Mouse (Mus musculus) forebrain, embryonic 12.5 days (tissue): ENCODE results near the gene Stx4a. TPM values are rescaled to one million over a fixed set of nuclear protein-coding genes. Genes with fewer than 3 reads are reported as not detected.
A peak's percentile ranks its signal among the peaks of the same experiment; 100 is the strongest.

Experiments
- ATAC-seq: fragments of 200-750 bp; cut with Nextera tagmentation; 2 replicates; pipeline ENCODE4 v1.8.0; 2017; ENCODE audit warnings: moderate TSS enrichment; ENCODE audit not compliant: low FRiP score
- H3K27ac ChIP-seq: fragments of 300-500 bp; sonication (generic); 2 replicates; pipeline ENCODE4 v1.5.1; 2016; ENCODE audit warnings: mild to moderate bottlenecking
- H3K27me3 ChIP-seq: fragments of 300-500 bp; sonication (generic); 2 replicates; pipeline ENCODE4 v1.6.1; 2016; ENCODE audit warnings: mild to moderate bottlenecking
- H3K36me3 ChIP-seq: fragments of 300-500 bp; sonication (generic); replicated peaks from 2 replicates; pipeline ENCODE4 v1.6.1; 2016; ENCODE audit warnings: mild to moderate bottlenecking
- H3K4me1 ChIP-seq: fragments of 300-500 bp; sonication (generic); 2 replicates; pipeline ENCODE4 v1.6.1; 2016
- H3K4me2 ChIP-seq: fragments of 300-500 bp; sonication (generic); 2 replicates; pipeline ENCODE4 v1.6.1; 2016; ENCODE audit warnings: mild to moderate bottlenecking, moderate library complexity
- H3K4me3 ChIP-seq: fragments of 300-500 bp; sonication (generic); replicated peaks from 2 replicates; pipeline ENCODE4 v1.5.1; 2016; ENCODE audit warnings: mild to moderate bottlenecking
- H3K9ac ChIP-seq: fragments of 300-500 bp; sonication (generic); 2 replicates; pipeline ENCODE4 v1.6.1; 2016; ENCODE audit warnings: mild to moderate bottlenecking
- H3K9me3 ChIP-seq: fragments of 300-500 bp; sonication (generic); 2 replicates; pipeline ENCODE4 v1.6.1; 2016
- WGBS: fragments of 180-500 bp; shearing (Covaris S2); methylation state at CpG from one replicate; pipeline ENCODE4 v1.1.7; 2016; 5-methylcytosine and 5-hydroxymethylcytosine counted together
- polyA plus RNA-seq: library from polyadenylated mRNA; unstranded; fragments of >200 nt; fragmentation: Nextera tagmentation; extraction: Ambion mirVana; gene quantifications from 2 replicates; pipeline ENCODE4 v1.2.1, GENCODE M21; 2016

The Stx4a gene
- polyA plus RNA-seq, 1 experiment from 2014 or later = 21.3 TPM

DNA sequence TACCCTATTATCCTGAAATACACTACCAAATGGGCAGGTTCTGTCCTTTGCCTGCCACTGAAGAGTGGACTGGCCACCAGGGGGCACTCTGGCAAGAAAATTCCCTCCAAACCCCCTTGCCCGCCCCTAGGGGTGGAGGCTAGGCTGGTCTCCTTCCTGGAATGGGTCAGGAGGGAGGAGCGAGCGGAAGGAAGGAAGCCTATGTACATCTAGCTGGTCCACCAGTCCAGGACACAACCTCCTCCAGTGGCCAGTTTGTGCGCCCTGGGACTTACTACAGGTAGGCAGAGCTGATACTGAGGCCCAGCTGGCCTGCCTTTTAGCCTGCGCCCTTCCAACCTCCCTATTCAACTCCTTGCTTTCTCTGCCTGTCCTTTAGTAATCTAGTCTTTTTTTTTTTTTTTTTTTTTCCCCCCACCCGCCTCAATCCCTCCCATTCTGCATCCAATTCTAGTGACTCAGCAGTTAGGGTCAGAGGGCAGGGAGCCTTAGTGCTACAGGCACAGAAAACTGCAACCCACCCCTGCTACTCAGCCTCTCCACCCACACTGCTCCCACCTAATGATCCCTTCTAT lies 23.6 kb upstream of the Stx4a start, which contains the start of gene Hsd3b7:
Hsd3b7 (plus strand) TSS at position 170 of the 575 bp plus-strand sequence.
- Histone ChIP-seq H3K4me2 (peak within 1 kb of the TSS; percentile 21; the same call in 1 of the 2 replicates), H3K4me3 (no peak within 1 kb of the TSS)

DNA sequence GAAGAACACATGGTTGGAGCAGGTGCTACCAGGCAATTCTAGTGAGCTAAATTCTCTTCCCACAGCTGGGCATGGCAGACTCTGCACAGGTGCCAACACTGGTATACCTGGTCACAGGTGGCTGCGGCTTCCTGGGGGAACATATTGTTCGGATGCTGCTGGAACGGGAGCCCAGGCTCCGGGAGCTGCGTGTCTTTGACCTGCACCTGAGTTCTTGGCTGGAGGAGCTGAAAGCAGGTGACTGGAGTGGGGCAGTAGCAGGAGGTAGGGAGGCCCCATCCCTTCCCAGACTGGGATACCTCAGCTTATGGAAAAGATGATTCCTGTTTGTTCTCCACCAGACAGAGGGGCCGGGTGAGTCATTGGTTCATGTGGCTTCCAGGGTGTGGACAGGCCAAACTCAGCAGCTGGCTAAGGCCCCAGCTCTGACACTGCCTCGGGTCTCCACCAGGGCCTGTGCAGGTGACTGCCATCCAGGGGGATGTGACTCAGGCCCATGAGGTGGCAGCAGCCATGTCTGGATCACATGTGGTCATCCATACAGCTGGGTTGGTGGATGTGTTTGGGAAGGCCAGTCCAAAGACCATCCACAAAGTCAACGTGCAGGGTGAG lies 23.0 kb upstream of the Stx4a start:
- Histone ChIP-seq H3K4me2 (no peak overlapping the region), H3K4me1 (peaks cover 2% of the 10 kb centered on the region; the same call in 1 of the 2 replicates), H3K27ac (no peak overlapping the region), H3K9ac (no peak overlapping the region), H3K9me3 (no peaks in the 10 kb centered on the region), H3K36me3 (peaks cover 58% of the 10 kb centered on the region), H3K27me3 (no peaks in the 10 kb centered on the region), H3K4me3 (no peak overlapping the region)
- 92% methylated on average over 8 of the region's 8 CpGs for WGBS
- ATAC-seq = 0 out of 2 replicates have a peak, but pooled peaks have one; percentile 41

More for the DNA sequence above, 23.6 kb upstream of the Stx4a start, which contains the start of gene Hsd3b7:
- Histone ChIP-seq H3K9me3 (no peaks in the 10 kb centered on the region), H3K4me1 (peaks cover 2% of the 10 kb centered on the region; the same call in 1 of the 2 replicates), H3K9ac (no peak within 1 kb of the TSS), H3K27ac (0 out of 2 replicates have a peak within 1 kb of the TSS, but pooled peaks have one; percentile 19), H3K27me3 (no peaks in the 10 kb centered on the region), H3K36me3 (peaks cover 64% of the 10 kb centered on the region)
- WGBS = 38% methylated on average over 5 of the region's 6 CpGs
- ATAC-seq = peak; percentile 85

DNA sequence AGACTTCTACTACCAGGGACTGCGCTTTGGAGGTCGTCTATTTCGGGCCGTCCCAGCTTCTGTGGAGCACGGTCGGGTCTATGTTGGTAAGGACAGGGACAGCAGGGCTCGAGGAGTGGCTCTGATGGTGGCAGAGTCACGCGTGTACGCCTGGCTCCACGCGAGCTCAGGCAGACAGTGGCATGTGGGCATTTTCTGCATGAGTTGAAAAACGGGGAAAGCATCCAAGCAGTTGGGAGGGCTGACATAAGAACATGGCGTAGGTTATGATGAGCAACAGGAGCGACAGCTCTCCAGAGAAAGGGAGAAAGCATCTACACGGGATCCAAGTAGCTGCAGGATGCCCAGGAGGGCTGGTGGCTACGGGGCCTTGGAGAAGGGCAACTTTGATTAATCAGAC lies 21.8 kb upstream of the Stx4a start:
- no peaks in the 10 kb centered on the region for H3K9me3 ChIP-seq
- H3K27ac ChIP-seq = no peak overlapping the region
- H3K27me3 ChIP-seq = no peaks in the 10 kb centered on the region
- ATAC-seq = no peak
- H3K36me3 ChIP-seq = peaks cover 53% of the 10 kb centered on the region
- H3K4me3 ChIP-seq = no peak overlapping the region
- H3K4me2 ChIP-seq = no peak overlapping the region
- H3K9ac ChIP-seq = no peak overlapping the region
- WGBS = 94% methylated on average over 17 of the region's 17 CpGs
- peaks cover 2% of the 10 kb centered on the region; the same call in 1 of the 2 replicates for H3K4me1 ChIP-seq

DNA sequence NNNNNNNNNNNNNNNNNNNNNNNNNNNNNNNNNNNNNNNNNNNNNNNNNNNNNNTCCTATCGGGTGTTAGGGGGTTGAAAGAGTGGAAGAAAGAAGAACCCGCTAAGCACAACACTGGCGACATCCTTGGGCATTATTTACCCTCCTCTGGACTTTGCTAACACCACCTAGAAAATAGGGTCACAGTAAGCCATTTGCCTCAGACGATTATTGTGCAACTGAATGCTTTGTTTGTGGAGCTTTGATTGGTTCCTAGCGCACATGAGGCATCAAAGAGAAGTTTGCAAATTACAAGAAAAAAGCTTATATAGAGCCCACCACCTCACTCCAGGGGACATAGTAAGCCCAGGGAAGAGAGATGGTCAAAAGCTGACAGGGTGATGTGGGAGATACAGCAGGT lies 15.3 kb upstream of the Stx4a start:
- H3K9ac ChIP-seq = no peak overlapping the region
- no peaks in the 10 kb centered on the region for H3K4me1 ChIP-seq
- 0 out of 2 replicates have a peak overlapping the region, but pooled peaks have one; percentile 20 for H3K27ac ChIP-seq
- H3K36me3 ChIP-seq = peaks cover 47% of the 10 kb centered on the region
- no peak overlapping the region for H3K4me2 ChIP-seq
- no peak for ATAC-seq
- WGBS = 66% methylated on average over 5 of the region's 5 CpGs
- no peak overlapping the region for H3K4me3 ChIP-seq
- H3K9me3 ChIP-seq = no peaks in the 10 kb centered on the region
- H3K27me3 ChIP-seq = no peaks in the 10 kb centered on the region

- Histone ChIP-seq H3K9me3 (no peaks in the 10 kb centered on the region), H3K4me1 (no peaks in the 10 kb centered on the region), H3K27me3 (no peaks in the 10 kb centered on the region), H3K4me2 (no peak overlapping the region), H3K36me3 (peaks cover 48% of the 10 kb centered on the region), H3K4me3 (no peak overlapping the region), H3K9ac (no peak overlapping the region), H3K27ac (no peak overlapping the region)
- ATAC-seq = no peak
- WGBS = 84% methylated on average over 1 of the region's 1 CpGs
Measured at GRCm38 (mm10) chr7:127809846-127810245, 14.2 kb upstream of the Stx4a start.

DNA sequence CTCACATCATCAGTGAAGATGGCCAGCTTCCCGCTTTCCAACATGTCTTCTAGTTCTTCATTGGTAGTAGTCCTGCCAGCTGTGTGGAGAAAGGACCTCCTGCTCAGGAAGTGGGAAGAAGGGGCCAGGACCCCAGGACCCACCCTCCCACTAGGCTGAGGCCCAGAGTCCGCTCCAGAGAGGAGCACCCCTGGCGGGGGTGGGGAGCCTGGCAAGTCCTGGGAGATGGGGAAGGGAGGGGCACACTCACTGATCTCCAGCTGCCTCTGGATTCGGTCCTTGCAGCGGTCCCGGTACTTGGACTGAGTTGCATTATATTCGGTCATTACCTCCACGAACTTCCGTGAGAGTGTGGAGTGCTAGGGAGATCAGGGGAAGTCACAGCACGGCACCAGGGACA lies 13.4 kb upstream of the Stx4a start:
- no peak for ATAC-seq
- peaks cover 52% of the 10 kb centered on the region for H3K36me3 ChIP-seq
- no peak overlapping the region for H3K27ac ChIP-seq
- H3K4me3 ChIP-seq = no peak overlapping the region
- H3K4me1 ChIP-seq = no peaks in the 10 kb centered on the region
- 76% methylated on average over 10 of the region's 10 CpGs for WGBS
- no peak overlapping the region for H3K4me2 ChIP-seq
- H3K27me3 ChIP-seq = no peaks in the 10 kb centered on the region
- H3K9me3 ChIP-seq = no peaks in the 10 kb centered on the region
- no peak overlapping the region for H3K9ac ChIP-seq

GRCm38 (mm10) chr7:127811240-127811639 lies 12.9 kb upstream of the Stx4a start:
- Histone ChIP-seq H3K9ac (no peak overlapping the region), H3K36me3 (peaks cover 52% of the 10 kb centered on the region), H3K4me2 (no peak overlapping the region), H3K27ac (no peak overlapping the region), H3K27me3 (no peaks in the 10 kb centered on the region), H3K4me3 (no peak overlapping the region), H3K4me1 (no peaks in the 10 kb centered on the region), H3K9me3 (no peaks in the 10 kb centered on the region)
- no peak for ATAC-seq
- 88% methylated on average over 4 of the region's 4 CpGs for WGBS

DNA sequence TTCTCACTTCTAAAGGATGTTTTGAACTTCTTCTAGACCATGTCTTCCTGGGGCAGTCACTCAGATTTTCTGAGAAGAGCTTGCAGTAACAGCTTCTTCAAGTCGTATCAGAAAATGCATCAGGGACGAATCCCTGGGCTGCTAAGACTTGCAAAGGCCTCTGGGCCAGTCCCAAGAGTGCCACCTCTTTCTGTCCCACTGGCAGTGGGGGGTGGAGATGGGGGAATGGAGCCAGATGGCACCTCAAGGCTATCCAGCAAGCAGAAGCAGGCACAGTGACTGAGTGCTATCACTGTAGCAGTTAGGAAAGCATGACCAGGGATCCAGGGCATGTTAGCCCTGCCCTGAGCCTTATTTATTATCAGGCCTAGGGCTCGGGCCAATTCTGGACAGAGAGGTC lies 11.8 kb upstream of the Stx4a start:
- Histone ChIP-seq H3K4me2 (no peak overlapping the region), H3K27ac (no peak overlapping the region), H3K36me3 (peaks cover 46% of the 10 kb centered on the region), H3K9me3 (no peaks in the 10 kb centered on the region), H3K4me3 (no peak overlapping the region), H3K9ac (no peak overlapping the region), H3K27me3 (no peaks in the 10 kb centered on the region), H3K4me1 (no peaks in the 10 kb centered on the region)
- ATAC-seq = no peak
- WGBS = 90% methylated on average over 3 of the region's 3 CpGs

DNA sequence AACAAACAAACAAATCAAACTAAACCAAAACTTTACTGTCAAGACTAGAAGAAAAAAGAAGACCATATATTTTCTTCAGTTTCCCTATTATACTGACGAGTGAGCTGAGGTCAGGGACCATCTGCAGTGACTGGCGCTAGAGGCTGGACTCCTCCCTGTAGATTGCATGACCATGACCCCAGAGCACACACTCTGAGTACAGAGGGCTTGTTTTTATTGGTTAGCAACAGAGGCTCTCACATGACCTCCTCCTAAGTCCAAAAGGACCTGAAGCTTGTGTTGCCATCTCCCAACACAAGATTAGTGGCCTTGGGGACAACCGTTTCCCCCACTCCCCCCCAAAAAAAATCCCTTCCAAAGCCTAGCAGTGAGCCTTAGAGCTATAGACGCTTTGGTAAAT lies 10.3 kb upstream of the Stx4a start:
- no peak overlapping the region for H3K4me3 ChIP-seq
- no peaks in the 10 kb centered on the region for H3K27me3 ChIP-seq
- H3K27ac ChIP-seq = no peak overlapping the region
- H3K36me3 ChIP-seq = peaks cover 39% of the 10 kb centered on the region
- 91% methylated on average over 4 of the region's 4 CpGs for WGBS
- H3K4me1 ChIP-seq = no peaks in the 10 kb centered on the region
- H3K9ac ChIP-seq = no peak overlapping the region
- H3K9me3 ChIP-seq = no peaks in the 10 kb centered on the region
- H3K4me2 ChIP-seq = no peak overlapping the region
- no peak for ATAC-seq

DNA sequence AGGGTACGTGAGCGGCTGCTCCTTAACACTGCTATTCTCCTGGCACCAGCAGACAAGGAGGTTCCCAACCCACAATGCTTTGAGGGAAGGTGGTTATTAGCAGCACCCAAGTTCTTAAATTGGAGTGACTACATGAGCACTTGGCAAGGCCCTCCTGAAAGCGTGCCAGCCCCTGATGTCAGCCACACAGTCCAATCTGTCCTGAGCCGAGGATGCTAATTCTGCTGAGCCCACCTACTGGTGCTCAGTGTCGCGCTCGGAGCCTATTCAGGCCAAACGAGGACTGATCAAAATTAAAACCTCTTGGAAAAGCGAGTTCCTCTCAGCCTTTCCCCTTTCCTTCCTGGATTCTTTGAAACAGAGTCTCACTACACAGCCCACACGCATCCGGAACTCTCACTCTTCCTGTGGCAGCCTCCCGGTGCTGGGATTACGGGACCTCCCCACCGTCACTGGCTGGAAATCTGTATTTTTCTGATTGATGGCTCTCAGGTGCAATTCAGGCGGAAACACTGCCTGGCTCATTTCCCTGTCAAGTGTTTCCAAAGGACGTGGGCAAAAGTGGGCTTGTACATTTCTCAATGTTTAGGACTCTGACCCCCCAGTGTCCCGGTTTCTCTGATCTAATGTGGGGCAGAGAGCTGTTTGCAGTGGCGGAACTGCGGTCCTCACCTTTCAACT lies 9.7 kb upstream of the Stx4a start:
- H3K9me3 ChIP-seq = no peaks in the 10 kb centered on the region
- 86% methylated on average over 19 of the region's 19 CpGs for WGBS
- H3K4me3 ChIP-seq = no peak overlapping the region
- H3K9ac ChIP-seq = no peak overlapping the region; the same call in 1 of the 2 replicates
- H3K4me1 ChIP-seq = no peaks in the 10 kb centered on the region
- 0 out of 2 replicates have a peak overlapping the region, but pooled peaks have one; percentile 2 for H3K27ac ChIP-seq
- H3K36me3 ChIP-seq = peaks cover 39% of the 10 kb centered on the region
- H3K4me2 ChIP-seq = no peak overlapping the region
- no peaks in the 10 kb centered on the region for H3K27me3 ChIP-seq
- ATAC-seq = no peak

- Histone ChIP-seq H3K4me1 (no peaks in the 10 kb centered on the region), H3K27ac (no peak overlapping the region), H3K36me3 (peaks cover 32% of the 10 kb centered on the region), H3K4me3 (no peak overlapping the region), H3K9me3 (no peaks in the 10 kb centered on the region), H3K9ac (no peak overlapping the region), H3K4me2 (no peak overlapping the region), H3K27me3 (no peaks in the 10 kb centered on the region)
- no peak for ATAC-seq
- 93% methylated on average over 15 of the region's 15 CpGs for WGBS
Measured at GRCm38 (mm10) chr7:127815116-127815665, 8.9 kb upstream of the Stx4a start.
